Mouse (Mus musculus): ENCODE measurements around the gene Prr23a2.

Gene Prr23a2

DNA sequence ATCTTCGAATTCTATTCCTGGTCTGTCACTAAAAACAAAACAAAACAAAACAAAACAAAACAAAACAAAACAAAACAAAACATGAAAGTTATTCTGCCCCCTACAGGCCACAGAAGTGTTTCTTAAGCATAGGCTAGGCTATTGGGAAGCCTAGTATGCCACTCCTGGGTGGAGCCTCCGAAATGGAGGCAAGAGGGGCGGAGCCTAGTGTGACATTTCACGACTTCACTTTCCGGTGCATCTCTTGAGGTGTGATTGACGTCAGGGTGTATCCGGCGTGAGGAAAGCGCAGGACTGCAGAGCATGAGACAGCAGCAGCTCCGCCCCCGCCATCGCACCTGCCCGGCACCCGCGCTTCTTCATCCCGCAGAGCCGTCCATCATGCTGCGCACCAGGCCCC, at the start of gene Prr23a2:
Gene Prr23a2 (plus strand): TSS at position 285 of the 400 bp plus-strand sequence.
- DNase-seq (ENCODE audit: extremely low spot score): no peak

DNA sequence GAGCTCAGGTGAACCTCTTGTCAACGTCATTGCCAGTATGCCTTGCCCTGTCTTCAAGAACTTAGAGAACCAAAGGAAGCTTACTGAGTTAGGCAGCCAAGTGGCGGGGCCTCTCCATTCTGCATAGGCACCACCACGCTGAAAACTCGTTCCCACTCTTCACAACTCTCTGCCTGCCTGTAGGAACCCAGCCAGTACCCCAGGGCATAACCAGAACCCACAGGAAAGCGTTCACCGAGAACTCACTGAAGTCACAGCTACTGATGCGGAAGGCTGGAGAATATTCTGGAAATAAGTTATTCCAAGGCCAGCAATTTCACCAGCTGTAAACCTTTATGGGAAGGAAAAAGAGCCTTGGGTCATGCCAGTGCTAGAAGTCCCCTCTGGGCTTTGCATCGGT, 48.7 kb upstream of the Prr23a2 start:
- no peak for DNase-seq (ENCODE audit: extremely low spot score)

DNA sequence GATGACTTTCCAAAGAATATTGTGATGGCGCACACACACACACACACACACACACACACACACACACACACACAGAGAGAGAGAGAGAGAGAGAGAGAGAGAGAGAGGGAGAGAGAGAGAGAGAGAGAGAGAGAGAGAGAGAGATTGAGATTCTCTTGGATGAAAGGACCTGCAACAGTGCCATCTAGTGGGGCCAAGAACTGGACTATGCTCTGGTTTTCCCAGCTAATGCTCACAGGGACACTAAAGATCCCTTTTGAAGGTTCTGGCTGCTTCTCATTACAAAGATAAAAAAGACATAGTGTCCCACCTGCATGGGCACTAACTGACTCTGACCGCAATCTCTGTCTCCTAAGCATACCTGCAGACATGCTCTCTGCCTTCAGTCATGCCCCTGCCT, 46.8 kb upstream of the Prr23a2 start:
- peak; percentile 34 for DNase-seq (ENCODE audit: extremely low spot score)

DNA sequence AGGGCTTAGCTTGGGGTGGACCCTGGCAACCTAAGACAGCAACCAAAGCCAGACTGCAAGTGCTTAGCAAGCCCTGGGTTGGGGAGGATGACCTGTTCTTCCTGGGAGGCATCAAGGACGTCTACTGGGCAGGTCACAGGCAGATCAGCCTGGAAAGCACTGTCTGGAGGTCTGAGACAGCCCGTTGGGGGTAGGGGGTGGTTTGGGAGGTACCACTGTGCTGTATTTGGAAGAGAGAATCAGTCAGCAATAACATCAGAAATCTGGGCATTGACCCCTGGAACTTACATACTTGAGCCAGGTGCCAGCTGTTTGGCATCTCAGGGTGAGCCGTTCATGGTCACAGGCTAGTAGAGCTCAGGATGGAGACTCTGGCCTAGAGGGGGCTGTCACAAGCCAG, 40.2 kb upstream of the Prr23a2 start:
- no peak for DNase-seq (ENCODE audit: extremely low spot score)

DNA sequence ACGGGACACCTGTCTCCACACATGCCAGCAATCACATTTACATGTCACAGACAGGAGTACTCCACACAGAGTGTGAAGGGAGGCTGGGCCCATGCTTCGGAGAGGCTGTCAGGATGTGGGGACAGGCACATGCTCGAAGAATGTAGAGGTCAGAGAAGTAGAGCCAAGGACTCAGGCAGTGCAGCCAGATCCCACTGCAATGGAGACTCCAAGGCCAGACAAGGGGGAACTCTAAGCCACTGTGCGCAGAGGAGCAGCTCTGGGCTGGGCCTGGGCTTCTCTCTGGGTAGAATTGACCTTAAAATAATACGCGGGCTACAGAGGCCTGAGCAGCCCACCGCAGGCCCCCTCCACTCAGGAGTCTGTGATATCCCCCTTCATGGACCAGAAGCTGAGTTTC, 38.7 kb upstream of the Prr23a2 start:
- no peak for DNase-seq (ENCODE audit: extremely low spot score)

DNA sequence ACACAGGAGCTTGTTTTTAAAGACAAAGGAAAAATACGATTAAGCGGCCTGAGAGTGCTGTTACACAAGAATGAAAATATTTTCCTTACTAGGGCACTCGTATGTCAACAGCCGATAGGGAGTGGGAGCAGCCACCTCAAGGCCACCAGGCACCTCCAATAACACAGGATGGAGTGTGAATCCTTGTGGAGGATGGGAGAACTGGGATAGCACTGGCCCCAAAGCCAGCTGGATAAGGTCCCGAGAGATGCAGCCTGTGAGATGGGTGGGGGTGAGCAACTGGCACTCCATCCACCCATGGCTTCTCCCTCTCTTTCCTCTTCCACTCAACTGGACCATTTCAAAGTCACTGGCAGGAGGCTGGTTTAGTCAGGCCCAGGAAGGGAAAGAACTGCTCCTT, 37.3 kb upstream of the Prr23a2 start:
- DNase-seq (ENCODE audit: extremely low spot score): no peak

DNA sequence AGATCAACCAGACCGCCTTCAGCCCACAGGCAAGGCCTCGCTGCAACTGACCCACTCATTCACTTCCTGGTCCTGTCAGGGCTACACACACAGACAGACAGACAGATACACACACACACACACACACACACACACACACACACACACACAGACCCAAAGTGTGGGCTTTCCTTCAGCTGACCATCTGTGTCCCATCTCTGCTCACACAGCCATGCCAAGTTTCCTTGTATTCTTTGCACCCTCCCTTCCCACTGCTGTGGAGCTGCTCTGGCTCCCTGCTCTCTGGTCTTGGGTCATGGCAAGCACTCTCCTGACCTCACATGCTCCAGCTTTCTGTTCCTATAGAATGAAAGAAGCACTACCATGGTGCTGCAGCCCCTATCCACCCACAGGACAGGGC, 36.8 kb upstream of the Prr23a2 start:
- no peak for DNase-seq (ENCODE audit: extremely low spot score)

DNA sequence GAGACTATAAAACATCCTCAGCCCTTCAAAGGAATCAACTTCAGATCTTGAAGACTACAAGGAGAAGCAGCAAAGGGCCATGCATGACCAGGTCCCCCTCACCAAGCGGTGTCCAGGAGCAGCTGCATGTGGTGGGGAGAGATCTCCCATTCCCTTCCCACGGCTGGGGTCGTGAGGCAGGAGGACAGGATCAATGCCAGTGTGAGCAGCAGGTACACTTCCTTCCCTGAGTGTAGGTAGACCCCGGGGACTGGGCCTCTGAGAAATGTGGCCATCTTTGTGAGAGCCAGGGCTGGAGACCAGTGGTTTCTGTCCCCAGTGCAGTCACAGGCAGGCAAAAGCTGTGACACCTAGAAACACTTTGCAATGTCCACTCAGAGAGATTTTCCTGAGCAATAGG, 35.8 kb upstream of the Prr23a2 start:
- DNase-seq (ENCODE audit: extremely low spot score): no peak

DNA sequence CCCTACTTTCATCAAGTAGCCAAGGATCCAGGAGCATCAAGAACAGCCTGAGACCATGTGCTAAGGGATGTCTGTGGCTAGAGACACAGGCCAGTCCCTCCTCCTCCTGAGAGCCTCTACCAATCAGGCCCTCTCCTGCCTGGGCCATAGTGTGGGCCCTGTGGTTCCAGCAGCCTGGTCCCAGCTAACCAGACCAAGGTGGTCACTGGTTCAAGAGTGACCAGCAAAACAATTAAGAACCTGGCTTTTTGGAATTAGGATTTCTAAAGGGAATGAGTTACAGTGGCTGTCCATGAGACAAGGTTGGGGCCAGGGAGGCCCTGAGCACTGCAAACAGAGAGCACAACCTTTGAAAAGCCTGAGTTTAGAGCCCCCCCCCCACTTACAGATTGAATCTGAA, 35.2 kb upstream of the Prr23a2 start:
- DNase-seq (ENCODE audit: extremely low spot score): no peak

DNA sequence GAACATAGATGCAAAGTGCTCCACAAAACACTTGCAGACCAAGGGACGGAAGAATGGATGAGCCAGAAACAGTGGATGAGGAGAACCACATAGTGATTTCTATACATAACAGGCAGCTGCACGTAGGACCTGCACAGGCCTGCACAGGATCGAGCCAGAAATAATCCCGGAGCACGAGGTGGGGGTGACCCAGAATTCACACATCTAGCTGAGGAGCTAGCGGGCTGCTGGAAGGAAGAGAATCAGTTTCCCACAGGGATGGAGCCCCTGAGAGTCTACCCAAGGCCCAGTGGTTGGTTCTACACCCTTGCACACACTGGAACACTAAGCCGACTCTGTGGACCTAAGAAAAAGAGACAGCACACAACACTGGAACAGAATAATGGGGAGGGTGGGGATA, 32.5 kb upstream of the Prr23a2 start:
- DNase-seq (ENCODE audit: extremely low spot score): no peak

DNA sequence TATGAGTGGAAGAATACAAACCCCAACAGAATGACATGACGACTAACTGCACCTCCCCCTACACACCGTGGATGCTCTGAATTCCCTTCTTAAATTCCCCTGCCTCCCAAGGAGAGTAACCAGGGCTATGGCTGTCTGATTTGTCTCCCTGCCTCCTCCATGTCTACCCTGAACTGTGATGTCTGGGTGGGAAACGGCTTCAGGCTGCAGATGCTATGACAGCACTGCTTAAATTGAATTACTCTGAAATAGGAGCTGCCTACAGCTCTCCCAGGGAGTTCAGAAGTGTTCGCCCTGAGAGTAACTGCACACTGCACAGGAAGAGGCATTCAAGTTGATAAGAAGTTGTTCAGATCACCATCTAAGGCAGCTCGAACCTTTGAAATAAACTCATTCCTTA, 26.8 kb upstream of the Prr23a2 start:
- peak; percentile 5 for DNase-seq (ENCODE audit: extremely low spot score)

DNA sequence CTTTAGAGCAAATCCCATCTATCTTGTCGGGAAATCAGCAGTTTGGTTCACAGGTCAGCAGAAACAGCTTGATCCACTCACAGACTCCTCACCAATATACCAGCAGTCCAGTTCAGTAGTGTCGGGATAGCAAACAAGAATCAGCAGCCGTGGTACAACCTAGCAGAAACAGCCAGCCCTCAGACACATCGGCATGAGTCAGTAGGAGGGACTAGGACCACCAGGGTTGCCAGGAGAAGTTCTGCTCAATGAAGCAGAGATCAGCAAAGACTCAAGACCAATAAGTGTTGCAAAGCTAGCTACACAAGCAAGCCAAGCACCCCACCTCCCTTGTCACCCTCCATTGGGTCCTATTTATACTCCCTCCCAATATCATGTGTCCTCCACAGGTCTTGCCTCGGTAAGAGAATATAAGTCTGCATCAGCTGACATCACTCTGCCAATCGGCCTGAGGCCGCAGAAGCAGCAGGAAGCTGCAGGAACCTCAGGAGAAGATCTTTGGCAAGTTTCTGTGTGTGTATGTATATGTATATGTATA, 18.7 kb upstream of the Prr23a2 start:
- no peak for DNase-seq (ENCODE audit: extremely low spot score)

DNA sequence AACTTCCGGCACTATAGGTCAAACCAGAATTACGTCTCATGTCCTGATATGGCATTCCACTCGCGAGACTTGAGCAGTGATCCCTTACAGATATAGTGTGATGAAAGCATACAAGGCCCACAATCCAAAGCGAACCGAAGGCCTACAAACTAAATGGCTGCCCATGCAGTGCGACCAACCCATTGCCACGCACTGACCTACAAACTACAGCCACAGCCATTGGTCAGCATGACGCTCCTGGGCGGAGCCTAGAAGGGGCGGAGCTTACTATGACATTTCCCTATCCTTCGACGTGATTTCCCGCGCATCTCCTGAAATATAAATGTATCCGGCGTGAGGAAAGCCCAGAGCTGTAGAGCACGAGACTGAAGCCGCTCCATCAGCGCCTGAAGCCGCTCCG, 14.2 kb upstream of the Prr23a2 start, which contains the start of gene Prr23a1:
Gene Prr23a1 (plus strand): TSS at position 387 of the 400 bp plus-strand sequence.
- DNase-seq (ENCODE audit: extremely low spot score): no peak

DNA sequence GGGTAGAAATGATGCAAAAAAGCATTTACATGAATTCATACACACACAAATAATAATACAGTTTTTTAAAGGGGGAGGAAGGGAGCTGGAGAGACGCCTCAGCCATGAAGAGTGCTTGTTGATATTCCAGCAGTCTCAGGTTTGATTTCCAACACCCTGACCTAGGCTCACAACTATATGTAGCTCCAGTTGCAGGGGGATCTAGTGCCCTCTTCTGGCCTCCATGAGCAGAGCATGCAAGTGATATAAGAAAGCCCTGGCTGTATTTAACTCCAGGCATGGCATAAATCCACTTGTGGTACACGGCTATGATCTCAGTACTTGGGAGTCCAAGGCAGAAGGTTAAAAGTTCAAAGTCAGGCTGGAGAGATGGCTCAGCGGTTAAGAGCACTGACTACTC, 7.2 kb downstream of the Prr23a2 start:
- no peak for DNase-seq (ENCODE audit: extremely low spot score)

DNA sequence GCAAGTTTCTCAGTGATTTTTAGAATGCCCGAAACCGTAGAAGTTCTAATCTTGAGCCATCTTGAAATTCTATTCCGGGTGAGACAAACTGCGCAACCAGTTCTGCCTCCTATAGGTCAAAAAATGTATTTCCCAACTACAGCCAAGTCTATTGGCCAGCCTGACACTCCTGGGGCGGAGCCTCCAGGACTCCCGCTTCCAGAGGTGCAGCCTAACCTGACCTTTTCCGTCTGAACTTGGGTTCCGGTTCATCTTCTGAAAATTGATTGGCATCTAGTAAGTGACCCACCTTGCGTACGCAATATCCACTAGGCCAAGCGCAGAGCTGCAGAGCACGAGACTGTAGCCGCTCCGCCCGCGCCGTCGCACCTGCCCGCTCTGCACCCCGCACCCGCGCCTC, 8.3 kb downstream of the Prr23a2 start, which contains the start of gene Prr23a3:
Gene Prr23a3 (plus strand): TSS at position 197 of the 400 bp plus-strand sequence.
- DNase-seq (ENCODE audit: extremely low spot score): no peak

DNA sequence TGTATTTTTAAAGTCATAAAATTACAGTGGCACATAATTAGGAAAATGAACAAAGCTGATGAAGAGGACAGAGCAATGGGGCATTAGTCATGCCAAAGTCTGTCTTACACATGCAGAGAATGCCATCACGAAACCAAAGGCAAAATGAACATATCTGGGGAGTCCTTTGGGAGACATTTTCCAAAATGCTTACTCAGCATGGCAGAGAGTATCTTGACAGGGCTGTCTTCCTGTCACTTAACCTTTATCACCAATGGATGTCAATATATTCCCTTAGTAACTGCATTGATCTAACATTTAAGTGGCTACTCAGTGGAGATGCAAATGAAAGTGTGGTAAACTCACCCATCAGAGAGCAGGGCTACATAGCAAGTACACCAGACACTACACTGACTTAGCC, 45.2 kb downstream of the Prr23a2 start:
- DNase-seq (ENCODE audit: extremely low spot score): no peak

DNA sequence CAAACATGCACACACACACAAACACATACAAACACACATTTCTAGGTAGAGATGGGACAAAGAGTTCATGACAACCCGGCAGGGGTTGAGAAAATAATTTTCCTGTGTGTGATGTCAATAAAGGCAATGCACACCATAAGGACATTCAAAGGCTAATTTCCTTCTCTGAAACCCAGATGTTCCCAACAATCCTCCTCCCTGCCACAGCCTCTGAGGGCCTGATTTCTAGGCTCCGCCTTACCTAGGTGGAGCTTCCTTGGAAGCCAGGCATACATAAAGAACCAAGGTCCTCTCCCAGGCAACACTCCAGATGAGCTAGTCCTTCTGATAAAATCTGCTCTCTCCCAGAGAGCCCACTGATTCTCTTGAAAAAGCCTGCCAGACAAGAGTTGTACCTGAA, 46.5 kb downstream of the Prr23a2 start, which contains the start of gene 7420426K07Rik:
Gene 7420426K07Rik (plus strand): TSS at position 301 of the 400 bp plus-strand sequence.
- no peak for DNase-seq (ENCODE audit: extremely low spot score)

Measured in embryo, embryonic 9.5 days (tissue).